Mouse (Mus musculus) embryo, embryonic 9.5 days (tissue): ENCODE data around the gene Plrg1.

Experiments
- DNase-seq: peaks from one replicate; pipeline ENCODE4 v3.0.0-alpha.2; 2017; ENCODE audit errors: extremely low spot score

Gene Plrg1

DNA sequence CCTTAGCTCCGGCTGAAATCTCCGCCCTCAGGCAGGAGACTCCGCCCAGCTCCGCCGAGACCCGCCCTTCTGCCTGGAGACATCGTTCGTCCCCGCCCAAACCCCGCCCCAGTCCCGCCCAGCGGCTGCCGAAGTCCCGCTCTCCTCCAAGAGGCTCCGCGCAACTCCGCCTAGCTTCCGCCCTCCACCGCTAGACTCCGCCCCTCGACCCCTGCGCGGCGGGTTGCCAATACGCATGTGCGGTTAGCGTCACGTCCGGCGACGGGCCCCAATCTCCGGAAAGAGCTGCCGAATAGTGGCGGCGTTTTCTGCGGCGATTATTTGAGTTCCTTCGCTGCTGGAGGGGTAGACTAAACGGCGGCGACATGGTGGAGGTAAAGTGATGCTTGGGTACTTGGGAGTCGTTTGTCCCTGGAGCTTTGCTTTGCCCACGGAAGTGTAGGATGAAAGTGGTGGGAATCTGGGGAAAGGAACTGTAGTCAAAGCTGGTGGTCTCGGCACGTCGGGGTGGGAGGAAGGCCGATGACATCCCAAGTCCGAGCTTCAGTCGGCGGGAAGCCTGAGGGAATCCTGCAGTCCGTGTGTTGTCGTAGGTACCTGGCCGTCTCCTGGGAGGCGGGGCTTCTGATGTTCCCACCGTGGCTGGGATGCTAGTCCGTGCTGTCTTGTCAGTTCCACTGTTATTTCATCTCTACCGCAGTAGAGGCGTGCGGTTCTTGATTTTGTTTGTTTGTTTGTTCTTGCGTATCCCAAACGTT, at the start of gene Plrg1:
Gene Plrg1, plus strand, starts transcription at position 242 of the 758 bp plus-strand sequence.
- peak; percentile 98 for DNase-seq

DNA sequence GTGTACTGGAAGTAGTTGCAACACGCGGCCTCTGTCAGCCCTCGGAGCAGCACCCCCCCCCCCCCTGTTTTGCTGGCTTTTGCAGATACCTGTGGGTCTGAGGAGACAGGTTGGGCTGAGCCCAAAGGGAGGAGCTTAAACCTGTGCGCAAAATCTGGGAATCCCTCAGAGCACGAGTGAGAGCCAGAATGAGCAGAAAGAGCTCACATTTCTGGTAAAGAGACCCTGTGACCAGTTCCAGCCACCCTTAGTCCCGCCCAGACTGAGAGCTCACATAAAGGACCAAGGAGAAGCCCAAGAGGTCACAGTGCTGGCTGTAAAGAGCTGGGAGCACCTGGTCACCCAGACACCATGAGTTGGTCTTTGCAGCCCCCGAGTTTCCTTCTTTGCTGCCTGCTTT, 47.8 kb upstream of the Plrg1 start, which contains the start of gene Fgg:
Gene Fgg, plus strand, starts transcription at position 168 of the 400 bp plus-strand sequence.
- DNase-seq = no peak

DNA sequence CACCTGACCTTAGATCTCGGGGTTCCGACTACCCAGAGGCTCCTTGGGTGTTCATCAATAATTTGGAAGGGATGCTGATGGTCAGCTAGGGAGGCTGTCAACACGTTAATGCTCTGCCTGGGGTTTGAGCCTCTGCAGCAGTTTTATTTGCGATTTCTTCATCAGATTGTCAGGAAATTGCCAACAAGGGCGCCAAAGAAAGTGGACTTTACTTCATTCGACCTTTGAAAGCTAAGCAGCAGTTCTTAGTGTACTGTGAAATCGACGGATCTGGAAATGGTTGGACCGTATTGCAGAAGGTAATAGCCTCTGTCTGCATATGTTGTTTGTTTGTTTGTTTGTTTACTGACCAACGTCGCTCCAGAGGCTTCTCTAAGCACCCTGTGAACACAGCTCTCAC, 45.0 kb upstream of the Plrg1 start:
- no peak for DNase-seq

DNA sequence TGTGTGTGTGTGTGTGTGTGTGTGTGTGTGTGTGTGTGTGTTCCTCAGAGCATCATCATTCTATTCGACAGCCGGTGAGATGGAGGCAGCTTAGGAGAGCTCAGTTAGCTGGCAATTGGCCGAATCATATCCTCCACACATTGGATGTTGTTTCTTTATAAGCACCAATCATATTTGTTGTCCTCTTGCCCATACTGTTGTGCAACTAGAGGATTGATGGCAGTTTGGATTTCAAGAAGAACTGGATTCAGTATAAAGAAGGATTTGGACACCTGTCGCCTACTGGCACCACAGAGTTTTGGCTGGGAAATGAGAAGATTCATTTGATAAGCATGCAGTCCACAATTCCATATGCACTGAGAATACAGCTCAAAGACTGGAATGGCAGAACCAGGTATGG, 44.2 kb upstream of the Plrg1 start:
- DNase-seq = no peak

DNA sequence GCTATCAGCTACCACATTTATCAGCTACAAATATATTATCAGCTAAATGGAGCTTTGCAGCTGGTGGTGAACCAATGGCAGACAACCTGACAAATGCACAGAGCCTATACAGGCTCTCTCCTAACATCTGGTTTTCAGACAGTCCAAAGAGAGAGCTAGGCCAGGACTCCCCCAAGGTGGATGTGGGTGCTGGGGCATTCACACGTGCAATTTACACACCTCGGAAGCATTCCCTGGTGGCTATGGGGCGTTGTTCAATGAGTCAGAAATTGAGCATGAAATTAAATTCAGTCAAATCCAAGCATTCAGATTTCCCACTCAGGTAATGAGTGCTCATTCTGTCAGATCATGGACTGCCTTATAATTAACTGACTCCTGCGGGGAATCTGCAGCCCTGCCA, 43.8 kb upstream of the Plrg1 start:
- DNase-seq = no peak

DNA sequence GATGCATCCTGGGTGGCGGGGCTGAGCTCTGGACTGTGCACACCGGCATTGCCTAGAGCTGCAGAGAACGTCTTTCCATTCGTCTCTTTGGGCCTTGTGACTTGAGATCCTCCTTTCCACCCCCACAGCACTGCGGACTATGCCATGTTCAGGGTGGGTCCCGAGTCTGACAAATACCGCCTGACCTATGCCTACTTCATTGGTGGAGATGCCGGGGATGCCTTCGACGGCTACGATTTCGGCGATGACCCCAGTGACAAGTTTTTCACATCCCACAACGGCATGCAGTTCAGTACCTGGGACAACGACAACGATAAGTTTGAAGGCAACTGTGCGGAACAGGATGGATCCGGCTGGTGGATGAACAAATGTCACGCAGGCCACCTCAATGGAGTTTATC, 42.7 kb upstream of the Plrg1 start:
- DNase-seq = no peak

DNA sequence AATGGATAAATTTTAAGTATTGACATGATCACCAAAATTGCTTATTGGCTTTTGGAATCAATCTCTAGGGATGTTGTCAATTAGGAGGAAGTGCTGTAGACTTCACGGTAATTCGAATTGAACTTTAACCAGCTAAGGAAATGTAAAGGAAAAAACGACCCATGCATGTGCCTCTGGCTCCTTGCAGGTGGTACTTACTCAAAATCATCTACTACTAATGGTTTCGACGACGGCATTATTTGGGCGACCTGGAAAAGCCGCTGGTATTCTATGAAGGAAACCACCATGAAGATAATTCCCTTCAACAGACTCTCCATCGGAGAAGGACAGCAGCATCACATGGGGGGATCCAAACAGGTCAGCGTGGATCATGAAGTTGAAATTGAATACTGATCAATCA, 41.4 kb upstream of the Plrg1 start:
- no peak for DNase-seq

DNA sequence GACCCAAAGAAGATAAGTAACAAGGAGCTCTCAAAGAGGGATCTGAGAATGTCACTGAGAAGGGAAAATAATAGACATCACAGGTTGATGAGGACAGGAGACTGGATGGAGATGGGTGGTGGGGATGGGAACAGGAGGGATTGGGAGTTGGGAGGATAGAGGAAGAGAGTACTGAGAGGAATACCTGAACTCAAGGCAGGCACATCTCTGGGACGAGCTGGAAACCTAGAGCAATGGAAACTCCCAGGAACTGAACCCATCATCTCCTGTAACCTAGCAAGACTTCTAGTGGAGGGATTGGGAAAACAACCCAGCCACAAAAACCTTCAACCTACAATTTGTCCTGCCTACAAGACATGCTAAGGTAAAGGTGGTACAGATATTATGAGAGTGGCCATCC, 39.1 kb upstream of the Plrg1 start:
- no peak for DNase-seq

DNA sequence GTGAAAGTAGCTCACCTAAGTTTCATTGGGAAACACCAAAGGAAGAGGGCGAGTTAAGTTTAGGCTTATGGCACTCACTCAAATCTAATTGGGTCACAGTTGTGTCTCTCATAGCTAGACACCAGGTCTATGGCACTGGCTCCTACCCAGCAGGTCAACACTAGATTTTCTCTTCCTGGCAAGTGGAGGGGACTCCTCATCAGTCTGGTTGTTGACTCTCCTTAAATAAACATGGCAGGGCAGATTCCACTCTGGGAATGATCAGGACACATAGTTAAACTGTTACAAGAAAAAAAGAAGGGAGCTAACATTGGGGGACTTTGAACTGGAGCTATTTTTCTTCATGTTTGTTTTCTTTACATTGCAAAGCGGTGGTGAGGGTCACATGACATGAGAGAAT, 34.9 kb upstream of the Plrg1 start:
- no peak for DNase-seq

DNA sequence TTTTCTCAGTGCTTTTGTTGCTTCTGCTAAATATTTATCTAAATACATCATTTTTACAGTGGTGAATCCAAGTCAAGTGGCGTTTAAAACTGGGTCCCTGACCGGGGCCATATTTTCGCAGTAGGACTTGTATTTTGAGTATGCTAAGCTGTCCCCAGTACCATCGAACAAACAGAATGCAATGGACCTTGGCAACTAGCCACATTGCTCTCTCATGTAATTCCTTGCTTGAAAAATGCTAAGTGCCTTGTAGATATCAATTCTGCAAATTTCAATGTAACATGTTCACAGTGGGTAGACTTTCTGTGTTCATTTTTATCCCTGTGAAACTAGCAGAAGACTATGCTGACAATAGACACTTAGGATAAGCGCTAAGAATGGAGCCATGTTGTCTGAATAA, 34.1 kb upstream of the Plrg1 start:
- DNase-seq = no peak

DNA sequence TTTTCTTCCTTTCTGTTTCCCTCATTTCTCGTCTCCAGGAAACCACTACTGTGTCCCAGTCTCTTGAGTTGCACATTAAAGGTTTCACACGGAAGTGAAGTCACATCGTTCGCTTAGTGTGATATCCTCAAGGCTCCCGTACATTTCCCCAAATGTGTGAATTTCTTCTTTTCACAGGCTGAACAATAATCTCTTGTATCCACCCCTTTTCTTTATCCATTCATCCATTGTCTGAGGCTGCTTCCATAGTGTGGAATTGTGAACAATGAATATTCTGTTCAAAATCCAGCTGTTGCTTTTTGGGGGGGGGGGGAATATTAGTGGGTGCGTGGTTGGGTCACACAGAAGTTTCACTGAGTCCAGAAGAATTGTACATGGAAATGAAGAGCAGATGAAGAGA, 30.3 kb upstream of the Plrg1 start:
- no peak for DNase-seq

DNA sequence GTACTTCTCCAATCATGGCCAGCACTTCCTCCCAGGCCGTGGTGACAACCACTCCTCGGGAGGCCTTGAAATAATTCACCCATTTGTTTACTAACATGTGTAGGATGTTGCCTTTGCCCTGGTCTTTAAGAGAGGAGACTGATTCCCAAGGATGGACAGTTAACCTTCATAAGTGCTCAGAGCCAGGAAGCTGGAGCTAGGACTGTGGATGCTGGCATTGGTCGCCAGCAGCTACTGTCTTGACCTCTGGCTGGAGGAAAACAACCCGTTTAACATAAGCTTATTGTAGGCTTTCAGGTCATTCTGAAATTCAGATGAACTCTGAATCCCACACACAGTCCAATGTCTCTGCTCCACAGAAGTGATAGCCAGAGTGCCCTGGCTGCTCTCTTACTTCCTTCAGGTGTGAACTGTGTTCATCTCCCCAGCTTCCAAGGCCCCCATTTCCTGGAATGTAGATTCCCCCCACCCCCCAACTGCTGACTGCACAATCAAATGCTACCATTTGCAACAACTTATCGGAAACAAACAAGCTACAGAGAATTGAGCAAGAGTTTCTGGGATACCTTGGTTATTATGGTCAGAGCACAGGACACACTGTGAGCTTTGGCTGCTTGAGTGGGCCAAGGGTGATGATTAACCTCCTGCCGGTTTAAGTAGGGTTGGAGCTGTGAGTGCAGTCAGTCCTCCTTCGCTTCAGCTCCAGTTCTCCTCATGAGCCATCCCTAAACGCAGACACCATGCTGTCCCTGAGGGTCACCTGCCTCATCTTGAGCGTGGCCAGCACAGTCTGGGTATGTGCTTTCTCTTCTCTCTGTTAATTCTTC, 29.6 kb upstream of the Plrg1 start, which contains the start of gene Fga:
Gene Fga, plus strand, starts transcription at position 602 of the 827 bp plus-strand sequence.
- DNase-seq = no peak

DNA sequence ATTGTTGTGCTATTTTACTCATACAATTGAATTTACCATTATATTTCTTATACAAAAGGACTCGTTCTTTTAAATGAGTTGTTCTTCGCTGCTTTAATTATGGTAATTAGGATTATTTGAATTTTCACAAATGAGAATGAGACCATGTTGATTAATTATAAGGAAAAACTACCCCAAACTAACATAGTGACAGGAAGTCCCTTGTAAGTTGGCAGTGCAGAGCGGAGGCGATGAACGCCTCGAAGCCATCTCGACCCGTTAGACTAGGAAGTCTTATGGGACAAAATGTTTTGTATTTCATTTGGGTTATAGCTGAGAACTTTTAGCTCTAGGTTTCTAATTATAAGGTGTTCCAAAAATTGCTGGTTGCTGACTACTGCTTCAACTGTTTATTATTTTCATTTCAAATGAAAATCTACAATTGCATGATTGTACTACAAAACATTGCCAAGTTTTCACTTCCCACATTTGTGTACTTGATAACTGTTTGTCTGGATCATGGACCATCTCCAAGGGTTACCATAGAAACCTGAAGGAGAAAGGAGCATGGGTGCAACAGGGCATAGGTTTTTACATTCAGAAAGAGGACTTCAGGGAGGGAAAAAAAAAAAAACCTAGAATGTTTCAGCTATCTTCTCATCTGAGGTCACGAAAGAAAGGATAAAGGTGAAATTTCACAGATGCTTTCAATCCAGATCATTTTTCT, 27.6 kb upstream of the Plrg1 start:
- DNase-seq = no peak

DNA sequence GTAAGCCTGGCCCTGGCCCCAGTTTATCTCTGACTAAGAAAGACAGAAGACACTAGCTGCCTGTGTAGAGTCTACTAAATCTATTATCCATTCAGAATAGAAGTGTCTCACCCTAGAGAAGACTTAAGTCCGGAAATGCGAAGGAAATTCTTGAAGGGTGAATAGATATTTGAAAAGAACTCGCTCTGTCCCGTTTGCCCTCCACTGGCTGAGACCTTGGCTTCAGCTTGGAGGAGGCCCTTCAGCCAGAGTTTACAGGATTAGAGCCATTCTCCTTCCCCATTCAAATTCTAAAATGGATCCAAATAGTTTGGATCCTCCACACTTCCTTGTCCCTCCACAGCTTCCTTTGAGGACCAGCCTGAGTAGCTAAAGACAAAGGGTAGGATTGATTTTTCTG, 25.0 kb upstream of the Plrg1 start:
- DNase-seq = no peak

DNA sequence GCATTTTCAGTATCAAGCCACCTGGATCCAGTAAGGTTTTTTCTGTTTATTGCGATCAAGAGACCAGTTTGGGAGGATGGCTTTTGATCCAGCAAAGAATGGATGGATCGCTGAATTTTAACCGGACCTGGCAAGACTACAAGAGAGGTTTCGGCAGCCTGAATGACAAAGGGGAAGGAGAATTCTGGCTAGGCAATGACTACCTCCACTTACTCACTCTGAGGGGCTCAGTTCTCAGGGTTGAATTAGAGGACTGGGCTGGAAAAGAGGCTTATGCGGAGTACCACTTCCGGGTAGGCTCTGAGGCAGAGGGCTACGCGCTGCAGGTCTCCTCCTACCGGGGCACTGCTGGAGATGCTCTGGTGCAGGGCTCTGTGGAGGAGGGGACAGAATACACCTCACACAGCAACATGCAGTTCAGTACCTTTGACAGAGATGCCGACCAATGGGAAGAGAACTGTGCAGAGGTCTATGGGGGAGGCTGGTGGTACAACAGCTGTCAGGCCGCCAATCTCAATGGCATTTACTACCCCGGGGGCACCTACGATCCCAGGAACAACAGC, 22.5 kb upstream of the Plrg1 start:
- no peak for DNase-seq

DNA sequence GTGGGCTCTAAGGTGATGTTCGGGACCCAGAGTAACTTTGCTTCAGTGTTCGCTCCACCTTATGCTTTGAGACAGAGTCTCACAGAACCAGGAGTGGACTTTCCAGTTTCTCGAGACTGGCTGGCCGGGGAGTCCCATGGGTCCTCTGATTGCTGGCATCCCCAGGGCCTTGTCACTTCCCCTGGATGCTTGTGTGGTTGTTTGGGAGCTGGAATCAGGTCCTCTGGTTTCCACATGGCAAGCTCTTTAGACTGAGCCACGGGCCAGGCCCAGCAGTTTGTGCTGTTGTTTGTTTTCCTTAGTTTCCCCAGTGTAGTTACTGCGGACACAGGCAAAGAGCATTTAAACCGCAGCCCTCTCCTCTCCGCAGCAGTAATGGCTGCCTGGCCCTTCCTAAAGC, 21.5 kb upstream of the Plrg1 start:
- DNase-seq = no peak

DNA sequence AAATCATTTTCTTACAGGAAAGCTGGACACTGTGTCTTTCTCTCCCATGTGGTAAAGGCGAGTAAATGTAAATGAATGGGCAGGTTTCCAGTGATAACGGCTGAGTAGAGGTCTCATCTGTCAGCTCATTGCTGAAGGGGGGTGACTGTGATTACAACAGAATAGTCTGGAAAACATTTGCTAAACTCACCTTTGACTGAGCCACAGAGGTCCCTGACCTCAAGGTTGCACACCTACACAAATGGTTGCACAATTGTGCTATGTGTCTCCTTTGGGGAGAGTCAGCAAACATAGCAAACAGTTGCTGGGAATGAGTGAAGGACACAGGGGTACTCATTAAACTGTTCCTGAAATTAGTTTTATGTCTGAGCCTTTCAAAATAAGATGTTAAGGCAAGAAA, 16.5 kb upstream of the Plrg1 start:
- DNase-seq = no peak

DNA sequence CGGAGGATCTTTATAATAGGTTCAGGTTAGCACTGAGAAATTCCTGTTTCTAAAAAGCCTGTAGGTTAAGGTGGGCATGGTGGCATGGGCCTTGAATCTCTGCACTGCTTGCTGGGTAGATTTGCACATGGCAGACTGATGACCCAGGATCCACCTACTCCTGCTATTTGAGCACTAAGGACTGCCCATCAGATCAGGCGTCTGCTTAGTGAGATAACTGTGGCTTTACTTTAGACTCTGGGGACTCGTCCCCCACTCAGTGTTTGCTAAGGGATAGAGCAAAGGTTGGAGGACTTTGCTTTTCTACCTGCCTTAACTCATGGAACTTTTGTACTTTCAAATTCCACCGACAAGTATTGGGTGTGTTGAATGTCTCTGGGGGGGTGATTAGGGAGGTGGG, 15.7 kb upstream of the Plrg1 start:
- DNase-seq = no peak

DNA sequence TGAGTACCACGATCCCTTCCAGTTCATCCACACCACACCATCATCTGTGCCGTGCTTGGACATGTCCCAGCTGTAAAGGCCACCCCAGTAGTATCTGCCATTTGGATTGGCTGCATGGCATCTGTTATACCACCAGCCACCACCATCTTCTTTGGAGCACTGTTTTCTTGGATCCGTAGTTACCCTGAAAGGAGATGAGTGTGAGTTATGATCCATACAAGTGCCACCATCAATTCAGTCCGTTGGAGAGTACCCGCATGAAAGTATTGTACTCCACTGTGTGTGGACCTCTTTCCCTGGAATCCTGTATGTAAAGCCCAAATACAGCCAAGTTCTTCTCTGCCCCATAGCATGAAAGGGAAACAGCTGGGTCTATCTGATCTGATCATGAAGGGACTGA, 12.9 kb upstream of the Plrg1 start:
- no peak for DNase-seq

DNA sequence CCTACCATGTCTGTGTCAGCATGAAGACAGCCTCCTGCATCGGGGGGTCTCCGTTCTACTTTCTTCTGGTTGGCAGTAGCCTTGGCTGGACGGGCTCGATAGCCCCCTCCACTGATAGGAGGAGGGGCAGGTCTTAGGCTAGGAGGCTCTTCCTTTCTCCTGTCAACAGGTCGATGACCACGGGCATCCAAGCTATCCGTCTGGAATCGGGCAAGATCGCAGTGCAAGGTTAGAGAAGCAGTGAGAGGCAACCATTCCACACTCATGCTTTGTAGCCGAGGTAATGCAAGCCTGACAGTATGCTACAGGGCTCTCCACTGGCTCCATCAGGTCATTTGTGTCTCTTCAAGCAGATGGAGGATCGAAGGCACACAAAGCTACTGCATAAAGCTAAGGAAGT, 8.7 kb upstream of the Plrg1 start:
- no peak for DNase-seq

DNA sequence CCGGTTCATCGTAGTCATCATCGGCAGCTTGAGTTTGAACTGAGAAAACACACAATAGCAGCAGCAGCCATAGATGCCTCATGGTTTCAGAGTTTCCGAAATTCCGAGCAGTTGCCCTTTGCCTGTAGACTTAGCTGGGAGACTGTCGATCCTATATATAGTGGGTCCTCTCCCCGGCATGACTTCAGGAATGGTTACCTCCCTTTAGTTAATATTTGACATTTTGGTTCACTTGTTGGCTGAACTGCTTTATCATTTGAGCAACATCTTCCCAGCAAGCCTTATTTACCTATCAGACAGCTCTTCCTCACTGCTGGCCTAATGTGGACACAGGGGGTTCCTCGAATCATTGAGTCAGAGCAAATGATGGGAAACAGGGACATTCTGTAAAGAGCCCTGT, 5.6 kb upstream of the Plrg1 start, which contains the start of gene Fgb:
Gene Fgb, minus strand, starts transcription at position 184 of the 400 bp plus-strand sequence.
- no peak for DNase-seq

DNA sequence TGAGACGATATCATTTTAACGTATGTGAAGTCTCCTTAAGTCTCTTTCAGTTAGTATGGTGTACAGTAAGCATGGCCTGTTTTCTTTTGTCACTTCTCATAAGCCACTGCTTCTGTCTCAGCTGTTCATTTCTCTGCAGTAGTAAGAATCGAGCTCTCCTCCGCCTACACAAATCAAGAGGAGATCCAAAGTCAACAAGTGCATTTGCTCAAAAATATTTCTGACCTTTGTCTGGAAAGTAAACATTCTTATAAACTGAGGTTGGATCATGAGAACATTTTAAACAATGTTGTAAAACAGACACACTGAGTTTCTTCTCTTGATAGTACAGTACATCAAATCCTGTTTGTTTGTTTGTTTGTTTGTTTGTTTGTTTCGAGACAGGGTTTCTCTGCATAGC, 4.7 kb upstream of the Plrg1 start:
- no peak for DNase-seq
